Mouse (Mus musculus): Measurements from ENCODE around the gene Rassf8.
A peak's percentile ranks its signal among the peaks of the same experiment; 100 is the strongest.

The Rassf8 gene

GRCm38 (mm10) chr6:145826305-145826704, 79.8 kb downstream of the Rassf8 start:
- no peak for DNase-seq

- DNase-seq, result no peak
Observed at GRCm38 (mm10) chr6:145829062-145829835, 82.7 kb downstream of the Rassf8 start.

- DNase-seq, result peak; percentile 65
Observed at GRCm38 (mm10) chr6:145830117-145830516, 83.6 kb downstream of the Rassf8 start.

GRCm38 (mm10) chr6:145830617-145831016, 84.1 kb downstream of the Rassf8 start:
- DNase-seq, result no peak

- no peak for DNase-seq
Observed at GRCm38 (mm10) chr6:145832927-145833326, 86.4 kb downstream of the Rassf8 start.

- DNase-seq, result no peak
Observed at GRCm38 (mm10) chr6:145835359-145835758, 88.8 kb downstream of the Rassf8 start.

- DNase-seq, result no peak
Observed at GRCm38 (mm10) chr6:145845611-145846010, 99.1 kb downstream of the Rassf8 start.

GRCm38 (mm10) chr6:145846076-145846475, 99.5 kb downstream of the Rassf8 start:
- DNase-seq, result no peak

- no peak for DNase-seq
Observed at GRCm38 (mm10) chr6:145846948-145847347, 100.4 kb downstream of the Rassf8 start.

- DNase-seq, result no peak
Observed at GRCm38 (mm10) chr6:145847661-145848060, 101.1 kb downstream of the Rassf8 start.

GRCm38 (mm10) chr6:145850789-145851188, 104.2 kb downstream of the Rassf8 start:
- no peak for DNase-seq

GRCm38 (mm10) chr6:145851956-145852355, 105.4 kb downstream of the Rassf8 start:
- DNase-seq, result no peak

- DNase-seq, result no peak
Observed at GRCm38 (mm10) chr6:145852708-145853107, 106.2 kb downstream of the Rassf8 start.

- DNase-seq, result no peak
Observed at GRCm38 (mm10) chr6:145853356-145854079, 107.0 kb downstream of the Rassf8 start.

- no peak for DNase-seq
Observed at GRCm38 (mm10) chr6:145854756-145855155, 108.2 kb downstream of the Rassf8 start.

GRCm38 (mm10) chr6:145855720-145856551, 109.4 kb downstream of the Rassf8 start:
- peak; percentile 99 for DNase-seq

- no peak for DNase-seq
Observed at GRCm38 (mm10) chr6:145857428-145857827, 110.9 kb downstream of the Rassf8 start.

GRCm38 (mm10) chr6:145858414-145858813, 111.9 kb downstream of the Rassf8 start:
- DNase-seq, result no peak

- DNase-seq, result no peak
Observed at GRCm38 (mm10) chr6:145860350-145860749, 113.8 kb downstream of the Rassf8 start.

GRCm38 (mm10) chr6:145861462-145862227, 115.1 kb downstream of the Rassf8 start:
- DNase-seq, result no peak

GRCm38 (mm10) chr6:145862321-145862720, 115.8 kb downstream of the Rassf8 start:
- no peak for DNase-seq

- no peak for DNase-seq
Observed at GRCm38 (mm10) chr6:145862739-145863064, 116.2 kb downstream of the Rassf8 start.

All from kidney, adult 18-20 months (tissue).